ENCODE assay signal across 26 mouse cellular contexts in the genomic region with DNA sequence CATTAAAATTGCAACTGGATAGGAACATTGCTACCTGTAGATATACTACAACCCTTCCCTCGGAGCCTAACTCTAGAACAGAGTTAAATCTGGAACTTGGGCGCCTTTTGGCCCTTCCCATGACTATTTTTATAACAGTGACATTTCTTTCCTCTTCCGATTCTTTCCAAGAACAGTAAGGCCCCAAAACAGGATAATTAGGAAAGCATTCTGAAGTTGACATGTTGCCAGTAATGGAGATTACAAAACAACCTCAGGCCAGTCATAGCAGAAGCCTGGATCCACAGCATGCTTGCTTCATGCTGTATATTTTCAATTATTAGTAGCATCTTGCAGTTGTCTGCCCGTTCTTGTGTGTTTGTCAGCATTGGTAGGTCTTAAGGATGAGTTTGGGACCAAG. TPM values are rescaled to one million over a fixed set of nuclear protein-coding genes. Genes with fewer than 3 reads are reported as not detected.
"Had no signal": no experiment of that assay in that cellular context is flagged by ENCODE, and none has a peak within 500 bp of the region (broad histone marks: within the 10 kb centered on the region; RNA-seq: fewer than 3 reads in every experiment).

No protein-coding gene starts in this region.

- DNase-seq: lung, adult 2 months; lung, postnatal 14 days; midbrain, embryonic 14.5 days; retina, postnatal 1 day; right cerebral cortex, adult 18-20 months; right cerebral cortex, postnatal 25 days; right cerebral cortex, postnatal 4 days; thymus, adult 2 months; thymus, postnatal 25 days; thymus, postnatal 4 days had no signal

- H3K9me3 ChIP-seq: liver, embryonic 12.5 days; lung, embryonic 15.5 days; midbrain, embryonic 10.5 days; midbrain, embryonic 12.5 days; neural tube, embryonic 13.5 days; neural tube, embryonic 15.5 days; stomach, embryonic 15.5 days had no signal

- ATAC-seq: liver, embryonic 12.5 days; midbrain, embryonic 16.5 days had no signal

- H3K9ac ChIP-seq: liver, embryonic 12.5 days; liver, embryonic 14.5 days; lung, embryonic 15.5 days; midbrain, embryonic 12.5 days; neural tube, embryonic 13.5 days; neural tube, embryonic 15.5 days; stomach, embryonic 15.5 days had no signal

- H3K36me3 ChIP-seq: liver, embryonic 12.5 days; lung, embryonic 15.5 days; midbrain, embryonic 10.5 days; midbrain, embryonic 12.5 days; neural tube, embryonic 13.5 days; neural tube, embryonic 15.5 days; stomach, embryonic 15.5 days had no signal

- H3K27ac ChIP-seq: liver, embryonic 12.5 days; liver, embryonic 14.5 days; lung, embryonic 15.5 days; midbrain, embryonic 10.5 days; midbrain, embryonic 12.5 days; neural tube, embryonic 13.5 days; neural tube, embryonic 15.5 days; stomach, embryonic 15.5 days; stomach, postnatal 0 days had no signal

- H3K4me1 ChIP-seq: liver, embryonic 12.5 days; midbrain, embryonic 12.5 days had no signal

- H3K4me3 ChIP-seq: liver, embryonic 12.5 days; lung, embryonic 15.5 days; midbrain, embryonic 10.5 days; midbrain, embryonic 12.5 days; myocyte; neural tube, embryonic 13.5 days; neural tube, embryonic 15.5 days; stomach, embryonic 15.5 days had no signal

- H3K4me2 ChIP-seq: liver, embryonic 12.5 days; lung, embryonic 15.5 days; midbrain, embryonic 12.5 days; neural tube, embryonic 13.5 days; neural tube, embryonic 15.5 days; stomach, embryonic 15.5 days had no signal

RNA-seq across cellular contexts. Expression of a gene that starts 12.5 kb away (rescaled TPM):
- total RNA-seq: megakaryocyte, adult 5-6 weeks; megakaryocyte-erythroid progenitor cell, adult 5-6 weeks had no signal
- polyA plus RNA-seq: liver, embryonic 14.5 days; liver, embryonic 16.5 days; lung, adult 2 months; myocyte; spleen, adult 2 months; stomach, embryonic 15.5 days; stomach, postnatal 0 days; thymus, adult 2 months had no signal

RNA-seq across cellular contexts. Expression of a gene that starts 40.1 kb away (rescaled TPM):
- total RNA-seq: megakaryocyte, adult 5-6 weeks; megakaryocyte-erythroid progenitor cell, adult 5-6 weeks had no signal
- polyA plus RNA-seq: liver, embryonic 12.5 days; liver, embryonic 16.5 days; lung, adult 2 months; lung, embryonic 15.5 days; midbrain, embryonic 10.5 days; midbrain, embryonic 12.5 days; midbrain, embryonic 14.5 days; midbrain, embryonic 16.5 days; spleen, adult 2 months; stomach, embryonic 15.5 days; stomach, postnatal 0 days; testis, adult 2 months; thymus, adult 2 months had no signal

RNA-seq across cellular contexts. Expression of a gene that starts 55.2 kb away (rescaled TPM):
- total RNA-seq: megakaryocyte, adult 5-6 weeks; megakaryocyte-erythroid progenitor cell, adult 5-6 weeks had no signal
- polyA plus RNA-seq: liver, embryonic 12.5 days; liver, embryonic 14.5 days; liver, embryonic 16.5 days; lung, adult 2 months; lung, embryonic 15.5 days; midbrain, embryonic 10.5 days; midbrain, embryonic 12.5 days; midbrain, embryonic 14.5 days; midbrain, embryonic 16.5 days; spleen, adult 2 months; stomach, postnatal 0 days; testis, adult 2 months; thymus, adult 2 months had no signal
